Mouse (Mus musculus) hindbrain, embryonic 12.5 days (tissue): Measurements from ENCODE around the gene Uap1. TPM values are rescaled to one million over a fixed set of nuclear protein-coding genes. Genes with fewer than 3 reads are reported as not detected.

Source experiments
- ATAC-seq: fragments of 200-750 bp; cut with Nextera tagmentation; 2 replicates; pipeline ENCODE4 v1.8.0; 2017; ENCODE audit warnings: moderate TSS enrichment; ENCODE audit not compliant: low FRiP score
- H3K27ac ChIP-seq: fragments of 300-500 bp; sonication (generic); 2 replicates; pipeline ENCODE4 v1.5.1; 2016; ENCODE audit warnings: mild to moderate bottlenecking
- H3K27me3 ChIP-seq: fragments of 300-500 bp; sonication (generic); 2 replicates; pipeline ENCODE4 v1.6.1; 2016; ENCODE audit warnings: mild to moderate bottlenecking
- H3K36me3 ChIP-seq: fragments of 300-500 bp; sonication (generic); 2 replicates; pipeline ENCODE4 v1.6.1; 2016; ENCODE audit warnings: mild to moderate bottlenecking
- H3K4me1 ChIP-seq: fragments of 300-500 bp; sonication (generic); 2 replicates; pipeline ENCODE4 v1.6.1; 2016
- H3K4me2 ChIP-seq: fragments of 300-500 bp; sonication (generic); replicated peaks from 2 replicates; pipeline ENCODE4 v1.6.1; 2016; ENCODE audit warnings: mild to moderate bottlenecking
- H3K4me3 ChIP-seq: fragments of 300-500 bp; sonication (generic); 2 replicates; pipeline ENCODE4 v1.5.1; 2016; ENCODE audit warnings: mild to moderate bottlenecking
- H3K9ac ChIP-seq: fragments of 300-500 bp; sonication (generic); 2 replicates; pipeline ENCODE4 v1.6.1; 2016; ENCODE audit warnings: mild to moderate bottlenecking, moderate library complexity
- H3K9me3 ChIP-seq: fragments of 300-500 bp; sonication (generic); replicated peaks from 2 replicates; pipeline ENCODE4 v1.6.1; 2016; ENCODE audit warnings: mild to moderate bottlenecking
- WGBS: fragments of 180-500 bp; shearing (Covaris S2); methylation state at CpG from one replicate; pipeline ENCODE4 v1.1.7; 2016; 5-methylcytosine and 5-hydroxymethylcytosine counted together
- polyA plus RNA-seq: library from polyadenylated mRNA; unstranded; fragments of >200 nt; fragmentation: Nextera tagmentation; extraction: Ambion mirVana; gene quantifications from 2 replicates; pipeline ENCODE4 v1.2.1, GENCODE M21; 2016

Gene Uap1
- polyA plus RNA-seq, 1 experiment from 2014 or later = 67.8 TPM

- Histone ChIP-seq H3K27ac (no peak overlapping the region), H3K4me1 (peaks cover 6% of the 10 kb centered on the region; the same call in 1 of the 2 replicates), H3K9me3 (no peaks in the 10 kb centered on the region), H3K36me3 (peaks cover 34% of the 10 kb centered on the region), H3K27me3 (no peaks in the 10 kb centered on the region), H3K9ac (no peak overlapping the region), H3K4me3 (no peak overlapping the region), H3K4me2 (no peak overlapping the region)
- WGBS = 80% methylated on average over 6 of the region's 6 CpGs
- no peak for ATAC-seq
These were observed 12.9 kb downstream of the Uap1 start for GRCm38 (mm10) chr1:170161852-170162251.

- Histone ChIP-seq H3K4me2 (no peak overlapping the region), H3K4me3 (no peak overlapping the region), H3K9me3 (no peaks in the 10 kb centered on the region), H3K27me3 (no peaks in the 10 kb centered on the region), H3K36me3 (peaks cover 36% of the 10 kb centered on the region), H3K27ac (no peak overlapping the region), H3K9ac (no peak overlapping the region), H3K4me1 (peaks cover 6% of the 10 kb centered on the region; the same call in 1 of the 2 replicates)
- ATAC-seq = no peak
- 53% methylated on average over 3 of the region's 3 CpGs for WGBS
These were observed 14.3 kb downstream of the Uap1 start for GRCm38 (mm10) chr1:170160397-170160938.

- no peak overlapping the region for H3K9ac ChIP-seq
- H3K9me3 ChIP-seq = no peaks in the 10 kb centered on the region
- H3K27me3 ChIP-seq = no peaks in the 10 kb centered on the region
- no peak overlapping the region for H3K4me2 ChIP-seq
- peaks cover 6% of the 10 kb centered on the region; the same call in 1 of the 2 replicates for H3K4me1 ChIP-seq
- no peak for ATAC-seq
- H3K4me3 ChIP-seq = no peak overlapping the region
- WGBS = 93% methylated on average over 2 of the region's 2 CpGs
- no peak overlapping the region for H3K27ac ChIP-seq
- H3K36me3 ChIP-seq = peaks cover 32% of the 10 kb centered on the region
These were observed 15.1 kb downstream of the Uap1 start for GRCm38 (mm10) chr1:170159707-170160106.

GRCm38 (mm10) chr1:170155761-170156160 lies 19.0 kb downstream of the Uap1 start:
- H3K36me3 ChIP-seq = peaks cover 28% of the 10 kb centered on the region
- H3K9ac ChIP-seq = no peak overlapping the region
- H3K4me3 ChIP-seq = no peak overlapping the region
- no peaks in the 10 kb centered on the region for H3K9me3 ChIP-seq
- WGBS = 91% methylated on average over 5 of the region's 5 CpGs
- no peaks in the 10 kb centered on the region for H3K27me3 ChIP-seq
- no peak for ATAC-seq
- peaks cover 6% of the 10 kb centered on the region; the same call in 1 of the 2 replicates for H3K4me1 ChIP-seq
- no peak overlapping the region for H3K27ac ChIP-seq
- no peak overlapping the region for H3K4me2 ChIP-seq

GRCm38 (mm10) chr1:170155298-170155697 lies 19.5 kb downstream of the Uap1 start:
- Histone ChIP-seq H3K4me2 (no peak overlapping the region), H3K9ac (no peak overlapping the region), H3K9me3 (no peaks in the 10 kb centered on the region), H3K27me3 (no peaks in the 10 kb centered on the region), H3K36me3 (peaks cover 25% of the 10 kb centered on the region), H3K27ac (no peak overlapping the region), H3K4me1 (peaks cover 1% of the 10 kb centered on the region; the same call in 1 of the 2 replicates), H3K4me3 (no peak overlapping the region)
- ATAC-seq = no peak
- WGBS = 69% methylated on average over 2 of the region's 2 CpGs

GRCm38 (mm10) chr1:170153986-170154385 lies 20.8 kb downstream of the Uap1 start:
- 87% methylated on average over 8 of the region's 8 CpGs for WGBS
- ATAC-seq = no peak
- Histone ChIP-seq H3K4me2 (no peak overlapping the region), H3K4me3 (no peak overlapping the region), H3K27me3 (no peaks in the 10 kb centered on the region), H3K9ac (no peak overlapping the region), H3K9me3 (no peaks in the 10 kb centered on the region), H3K27ac (no peak overlapping the region), H3K4me1 (no peaks in the 10 kb centered on the region), H3K36me3 (peaks cover 30% of the 10 kb centered on the region)

GRCm38 (mm10) chr1:170152552-170152951 lies 22.2 kb downstream of the Uap1 start:
- no peak overlapping the region for H3K4me2 ChIP-seq
- WGBS = 92% methylated on average over 2 of the region's 2 CpGs
- no peak overlapping the region for H3K27ac ChIP-seq
- no peak overlapping the region for H3K4me3 ChIP-seq
- H3K27me3 ChIP-seq = no peaks in the 10 kb centered on the region
- H3K4me1 ChIP-seq = no peaks in the 10 kb centered on the region
- no peaks in the 10 kb centered on the region for H3K9me3 ChIP-seq
- peaks cover 30% of the 10 kb centered on the region for H3K36me3 ChIP-seq
- no peak overlapping the region for H3K9ac ChIP-seq
- ATAC-seq = no peak

GRCm38 (mm10) chr1:170150870-170151269 lies 23.9 kb downstream of the Uap1 start:
- H3K4me3 ChIP-seq = no peak overlapping the region
- ATAC-seq = no peak
- WGBS = 75% methylated on average over 6 of the region's 6 CpGs
- H3K9ac ChIP-seq = no peak overlapping the region
- H3K36me3 ChIP-seq = peaks cover 23% of the 10 kb centered on the region
- no peak overlapping the region for H3K4me2 ChIP-seq
- H3K4me1 ChIP-seq = no peaks in the 10 kb centered on the region
- no peaks in the 10 kb centered on the region for H3K27me3 ChIP-seq
- H3K27ac ChIP-seq = no peak overlapping the region
- H3K9me3 ChIP-seq = no peaks in the 10 kb centered on the region

- 89% methylated on average over 4 of the region's 4 CpGs for WGBS
- ATAC-seq = no peak
These were observed 25.0 kb downstream of the Uap1 start for GRCm38 (mm10) chr1:170149756-170150155.

GRCm38 (mm10) chr1:170148536-170148935 lies 26.2 kb downstream of the Uap1 start:
- Histone ChIP-seq H3K9ac (no peak overlapping the region), H3K27me3 (no peaks in the 10 kb centered on the region), H3K4me1 (no peaks in the 10 kb centered on the region), H3K27ac (no peak overlapping the region), H3K36me3 (peaks cover 24% of the 10 kb centered on the region), H3K4me2 (no peak overlapping the region), H3K9me3 (no peaks in the 10 kb centered on the region), H3K4me3 (no peak overlapping the region)
- ATAC-seq = no peak
- WGBS = 97% methylated on average over 6 of the region's 6 CpGs

More at GRCm38 (mm10) chr1:170149756-170150155, 25.0 kb downstream of the Uap1 start:
- no peaks in the 10 kb centered on the region for H3K27me3 ChIP-seq
- no peaks in the 10 kb centered on the region for H3K4me1 ChIP-seq
- no peaks in the 10 kb centered on the region for H3K9me3 ChIP-seq
- no peak overlapping the region for H3K27ac ChIP-seq
- H3K4me2 ChIP-seq = no peak overlapping the region
- H3K36me3 ChIP-seq = peaks cover 22% of the 10 kb centered on the region
- no peak overlapping the region for H3K9ac ChIP-seq
- H3K4me3 ChIP-seq = no peak overlapping the region

- ATAC-seq = no peak
- H3K4me2 ChIP-seq = no peak overlapping the region
- H3K27me3 ChIP-seq = no peaks in the 10 kb centered on the region
- no peaks in the 10 kb centered on the region for H3K9me3 ChIP-seq
- H3K4me1 ChIP-seq = no peaks in the 10 kb centered on the region
- no peak overlapping the region for H3K9ac ChIP-seq
- no peak overlapping the region for H3K27ac ChIP-seq
- peaks cover 28% of the 10 kb centered on the region for H3K36me3 ChIP-seq
- H3K4me3 ChIP-seq = no peak overlapping the region
- 88% methylated on average over 9 of the region's 9 CpGs for WGBS
These were observed 26.9 kb downstream of the Uap1 start for GRCm38 (mm10) chr1:170147651-170148448.

GRCm38 (mm10) chr1:170145606-170146005 lies 29.2 kb downstream of the Uap1 start:
- H3K27ac ChIP-seq = no peak overlapping the region
- H3K4me3 ChIP-seq = no peak overlapping the region
- no peak for ATAC-seq
- WGBS = 95% methylated on average over 4 of the region's 4 CpGs
- H3K4me2 ChIP-seq = no peak overlapping the region
- H3K27me3 ChIP-seq = no peaks in the 10 kb centered on the region
- H3K9me3 ChIP-seq = no peaks in the 10 kb centered on the region
- H3K4me1 ChIP-seq = no peaks in the 10 kb centered on the region
- H3K9ac ChIP-seq = no peak overlapping the region
- H3K36me3 ChIP-seq = peaks cover 30% of the 10 kb centered on the region
